Mouse (Mus musculus) limb, embryonic 15.5 days (tissue): ENCODE data around the gene Vmn1r37. TPM values are rescaled to one million over a fixed set of nuclear protein-coding genes. Genes with fewer than 3 reads are reported as not detected.
"Not testable (repeated sequence)": the region's sequence is repeated elsewhere in the genome, so short reads cannot be mapped to it uniquely, and the experiment has no call there.

Experiments used
- ATAC-seq: fragments of 200-750 bp; cut with Nextera tagmentation; 2 replicates; pipeline ENCODE4 v1.8.0; 2017; ENCODE audit warnings: low read depth, moderate TSS enrichment; ENCODE audit not compliant: insufficient number of reproducible peaks, low FRiP score, low TSS enrichment
- H3K27ac ChIP-seq: fragments of 300-500 bp; sonication (generic); 2 replicates; pipeline ENCODE4 v1.5.1; 2015; ENCODE audit warnings: moderate library complexity, mild to moderate bottlenecking, inconsistent platforms
- H3K27me3 ChIP-seq: fragments of 300-500 bp; sonication (generic); 2 replicates; pipeline ENCODE4 v1.6.1; 2015; ENCODE audit warnings: inconsistent platforms
- H3K36me3 ChIP-seq: fragments of 300-500 bp; sonication (generic); 2 replicates; pipeline ENCODE4 v1.6.1; 2015; ENCODE audit warnings: inconsistent platforms
- H3K4me1 ChIP-seq: fragments of 300-500 bp; sonication (generic); 2 replicates; pipeline ENCODE4 v1.6.1; 2015; ENCODE audit warnings: inconsistent platforms
- H3K4me2 ChIP-seq: fragments of 300-500 bp; sonication (generic); 2 replicates; pipeline ENCODE4 v1.6.1; 2015; ENCODE audit warnings: mild to moderate bottlenecking, inconsistent platforms
- H3K4me3 ChIP-seq: fragments of 300-500 bp; sonication (generic); 2 replicates; pipeline ENCODE4 v1.5.1; 2015; ENCODE audit warnings: mild to moderate bottlenecking, inconsistent platforms
- H3K9ac ChIP-seq: fragments of 300-500 bp; sonication (generic); 2 replicates; pipeline ENCODE4 v1.6.1; 2015; ENCODE audit warnings: inconsistent platforms
- H3K9me3 ChIP-seq: fragments of 300-500 bp; sonication (generic); 2 replicates; pipeline ENCODE4 v1.6.1; 2016; ENCODE audit warnings: inconsistent platforms
- WGBS: fragments of 180-500 bp; shearing (Covaris S2); methylation state at CpG from one replicate; pipeline ENCODE4 v1.1.7; 2015; 5-methylcytosine and 5-hydroxymethylcytosine counted together
- polyA plus RNA-seq: library from polyadenylated mRNA; unstranded; fragments of >200 nt; fragmentation: Nextera tagmentation; extraction: Ambion mirVana; gene quantifications from 2 replicates; pipeline ENCODE4 v1.2.1, GENCODE M21; 2015

Vmn1r37 gene
- polyA plus RNA-seq, result not detected in 2 replicates

DNA sequence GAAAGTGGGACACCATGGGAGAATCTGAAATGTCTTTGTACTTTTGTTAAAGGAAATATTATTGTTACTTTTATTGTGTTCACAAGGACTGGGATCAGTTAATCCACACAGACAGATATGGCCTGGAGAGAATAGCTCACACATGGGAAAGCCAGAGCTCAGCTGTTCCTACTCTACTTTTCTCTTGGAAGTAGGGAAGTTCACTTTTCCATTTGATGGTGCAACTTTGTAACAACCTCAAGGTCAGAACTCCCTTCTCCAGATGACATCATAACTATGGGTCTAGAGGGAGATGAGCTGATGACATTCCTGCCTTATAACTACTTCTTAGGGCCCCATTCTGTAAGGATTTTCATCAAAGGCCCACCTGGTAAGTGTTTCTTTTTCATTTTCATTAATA lies at the start of gene Vmn1r37:
Vmn1r37 (plus strand) TSS at position 301 of the 400 bp plus-strand sequence.
- H3K9me3 ChIP-seq, ATAC-seq, H3K9ac ChIP-seq, H3K36me3 ChIP-seq, H3K27me3 ChIP-seq, H3K4me3 ChIP-seq, H3K4me1 ChIP-seq, H3K4me2 ChIP-seq, H3K27ac ChIP-seq: not testable (repeated sequence)

DNA sequence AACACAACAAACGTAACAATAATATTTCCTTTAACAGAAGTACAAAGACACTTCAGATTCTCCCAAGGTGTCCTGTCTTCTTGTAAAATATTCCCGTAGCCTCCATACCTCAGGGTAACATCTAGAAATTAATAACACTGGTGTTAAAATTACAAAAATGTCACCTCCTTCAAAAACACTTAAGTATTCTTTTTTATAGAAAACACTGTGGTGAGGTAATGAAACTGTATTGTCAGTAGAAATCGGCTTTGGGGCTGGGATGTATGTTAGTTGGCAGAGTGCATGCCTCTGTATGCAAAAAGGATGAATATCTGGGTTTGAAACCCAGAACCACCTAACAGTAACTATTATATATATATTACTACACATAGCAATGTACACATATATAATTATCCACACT lies 43.4 kb upstream of the Vmn1r37 start, which contains the start of gene Vmn1r35:
Vmn1r35 (minus strand) TSS at position 101 of the 400 bp plus-strand sequence.
- Histone ChIP-seq H3K27ac (no peak within 1 kb of the TSS), H3K27me3 (no peaks in the 10 kb centered on the region)

DNA sequence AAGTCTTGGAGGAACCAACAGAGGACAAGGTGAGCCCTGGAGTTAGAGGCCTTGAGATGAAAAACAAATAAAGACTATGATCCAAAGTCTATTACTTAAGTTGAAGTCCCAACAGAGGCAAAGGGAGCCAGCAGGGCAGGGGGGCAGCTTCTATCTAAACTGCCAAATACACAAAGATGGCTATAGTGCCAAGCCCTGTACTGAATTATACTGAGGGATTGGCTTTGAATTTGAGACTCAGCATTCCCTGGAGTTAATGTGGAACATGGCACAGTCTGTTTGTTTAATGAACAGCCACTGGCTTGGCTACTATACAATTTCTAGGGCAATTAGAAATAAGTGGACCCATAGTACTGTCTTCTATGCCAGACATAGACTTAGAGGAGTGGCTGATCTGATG lies 20.3 kb upstream of the Vmn1r37 start:
- Histone ChIP-seq H3K4me3 (no peak overlapping the region), H3K9ac (no peak overlapping the region), H3K9me3 (no peaks in the 10 kb centered on the region), H3K27me3 (no peaks in the 10 kb centered on the region), H3K4me1 (no peaks in the 10 kb centered on the region), H3K27ac (no peak overlapping the region), H3K4me2 (no peak overlapping the region), H3K36me3 (no peaks in the 10 kb centered on the region)
- no peak for ATAC-seq

More for the DNA sequence above, 43.4 kb upstream of the Vmn1r37 start, which contains the start of gene Vmn1r35:
- Histone ChIP-seq H3K4me2 (no peak within 1 kb of the TSS), H3K36me3 (no peaks in the 10 kb centered on the region), H3K4me1 (no peaks in the 10 kb centered on the region), H3K9me3 (no peaks in the 10 kb centered on the region), H3K4me3 (no peak within 1 kb of the TSS), H3K9ac (no peak within 1 kb of the TSS)
- WGBS, result 68% methylated on average over 3 of the region's 3 CpGs
- ATAC-seq, result no peak

- H3K4me3 ChIP-seq, result no peak overlapping the region
Measured at GRCm38 (mm10) chr6:66713854-66714253, 15.3 kb upstream of the Vmn1r37 start.

DNA sequence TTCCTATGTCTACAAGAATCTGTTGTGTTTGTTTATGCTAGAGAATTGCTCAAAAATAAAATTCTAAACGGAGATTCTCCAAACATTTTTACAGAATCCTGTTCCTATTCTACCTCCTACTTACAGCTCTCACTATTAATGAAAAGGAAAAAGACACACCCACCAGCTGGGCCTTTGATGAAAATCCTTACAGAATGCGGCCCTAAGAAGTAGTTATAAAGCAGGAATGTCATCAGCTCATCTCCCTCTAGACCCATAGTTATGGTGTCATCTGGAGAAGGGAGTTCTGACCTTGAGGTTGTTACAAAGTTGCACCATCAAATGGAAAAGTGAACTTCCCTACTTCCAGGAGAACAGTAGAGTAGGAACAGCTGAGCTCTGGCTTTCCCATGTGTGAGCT lies 10.1 kb upstream of the Vmn1r37 start, which contains the start of gene Vmn1r36:
Vmn1r36 (minus strand) TSS at position 101 of the 400 bp plus-strand sequence.
- not testable (repeated sequence) for H3K4me2 ChIP-seq, H3K4me3 ChIP-seq, H3K27ac ChIP-seq, ATAC-seq, H3K4me1 ChIP-seq, H3K36me3 ChIP-seq, H3K27me3 ChIP-seq, H3K9ac ChIP-seq, H3K9me3 ChIP-seq
- WGBS, result 65% methylated on average over 2 of the region's 2 CpGs

More at GRCm38 (mm10) chr6:66713854-66714253, 15.3 kb upstream of the Vmn1r37 start:
- H3K9ac ChIP-seq, result no peak overlapping the region
- no peak for ATAC-seq
- H3K4me1 ChIP-seq, result no peaks in the 10 kb centered on the region
- H3K9me3 ChIP-seq, result no peaks in the 10 kb centered on the region
- H3K27ac ChIP-seq, result no peak overlapping the region
- no peaks in the 10 kb centered on the region for H3K36me3 ChIP-seq
- H3K4me2 ChIP-seq, result no peak overlapping the region
- no peaks in the 10 kb centered on the region for H3K27me3 ChIP-seq
- 65% methylated on average over 3 of the region's 3 CpGs for WGBS

- H3K36me3 ChIP-seq, H3K4me2 ChIP-seq, H3K27ac ChIP-seq, H3K27me3 ChIP-seq, H3K9ac ChIP-seq, ATAC-seq, H3K4me1 ChIP-seq, H3K9me3 ChIP-seq, H3K4me3 ChIP-seq: not testable (repeated sequence)
Measured at GRCm38 (mm10) chr6:66782527-66782926, 53.3 kb downstream of the Vmn1r37 start, which contains the start of gene Vmn1r38. Vmn1r38 (minus strand) TSS chr6:66782627.

Other genes with a start within 250 kb of the Vmn1r37 start
- 65.7 and 68.7 TPM in 2 replicates for gene Mad2l1, start 194.0 kb upstream of the Vmn1r37 start, polyA plus RNA-seq
- gene Vmn1r32, start 169.3 kb upstream of the Vmn1r37 start, polyA plus RNA-seq, result not detected in 2 replicates
- gene Vmn1r33, start 111.1 kb upstream of the Vmn1r37 start, polyA plus RNA-seq, result not detected in 2 replicates
- gene Vmn1r34, start 85.5 kb upstream of the Vmn1r37 start, polyA plus RNA-seq, result not detected in 2 replicates
- gene Vmn1r35, start 43.5 kb upstream of the Vmn1r37 start, polyA plus RNA-seq, result not detected in 2 replicates
- gene Vmn1r36, start 10.2 kb upstream of the Vmn1r37 start, polyA plus RNA-seq, result not detected in 2 replicates
- not detected in 2 replicates for gene Vmn1r38, start 53.2 kb downstream of the Vmn1r37 start, polyA plus RNA-seq
- not detected in 2 replicates for gene Vmn1r39, start 81.2 kb downstream of the Vmn1r37 start, polyA plus RNA-seq
- gene Gng12, start 167.0 kb downstream of the Vmn1r37 start, polyA plus RNA-seq, result 109 and 118 TPM in 2 replicates